Mouse (Mus musculus): ENCODE measurements at regions not wholly inside any gene's neighbourhood (a gene's known extent, or its start where the extent isn't known, plus 50 kb on each side); places are given as distances from the start of the nearest gene placed in this dataset.
A peak's percentile ranks its signal among the peaks of the same experiment; 100 is the strongest.

DNA sequence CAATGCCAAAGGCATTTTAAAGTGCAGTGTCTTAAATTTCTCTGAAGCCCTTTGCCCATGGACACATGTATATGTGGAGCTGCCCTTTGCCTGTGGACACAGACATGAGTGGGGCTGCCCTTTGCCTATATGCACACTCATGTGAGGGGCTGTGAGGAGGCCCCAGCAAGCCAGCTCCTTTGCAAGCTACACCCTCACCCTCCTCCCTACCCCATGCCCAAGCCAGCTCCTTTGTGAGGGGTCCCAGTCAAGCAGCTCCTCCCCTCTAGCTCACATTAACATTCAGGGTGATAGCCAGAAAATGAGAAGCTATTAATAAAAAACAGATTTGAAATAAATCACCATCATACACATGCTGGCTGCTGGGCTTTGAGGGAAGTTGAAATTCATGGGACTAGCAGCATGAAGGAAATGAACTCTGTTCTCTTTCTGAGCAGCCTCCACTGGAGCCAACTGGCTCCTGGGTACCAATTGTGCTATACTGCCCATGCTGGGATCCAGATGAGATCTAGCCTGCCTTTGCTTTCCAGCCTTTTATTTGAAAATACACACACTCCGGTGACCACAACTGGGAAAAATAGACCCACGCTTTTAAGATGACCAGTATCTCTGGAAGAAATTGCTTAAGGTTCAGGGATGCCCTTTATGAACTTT, 151.4 kb downstream of the Abcc12 start:
- Histone ChIP-seq H3K27me3 (replicated peaks; ENCODE audit: control insufficient read depth, insufficient read depth, low read length) (no peaks in the 10 kb centered on the region), H3K4me2 (ENCODE audit: low read length) (no peak overlapping the region), H3K9ac (ENCODE audit: low read length) (no peak overlapping the region), H3K36me3 (ENCODE audit: control insufficient read depth, insufficient read depth, low read length) (no peaks in the 10 kb centered on the region), H3K27ac (ENCODE audit: low read depth, low read length) (no peak overlapping the region), H3K4me1 (ENCODE audit: control insufficient read depth, insufficient read depth, low read length) (no peaks in the 10 kb centered on the region), H3K9me3 (replicated peaks; ENCODE audit: control insufficient read depth, low read length) (no peaks in the 10 kb centered on the region), H3K4me3 (ENCODE audit: low read depth, low read length) (no peak overlapping the region)
- ATAC-seq (no peak), DNase-seq (ENCODE audit: low spot score) (no peak)
- WGBS: 96% methylated on average over 2 of the region's 2 CpGs

DNA sequence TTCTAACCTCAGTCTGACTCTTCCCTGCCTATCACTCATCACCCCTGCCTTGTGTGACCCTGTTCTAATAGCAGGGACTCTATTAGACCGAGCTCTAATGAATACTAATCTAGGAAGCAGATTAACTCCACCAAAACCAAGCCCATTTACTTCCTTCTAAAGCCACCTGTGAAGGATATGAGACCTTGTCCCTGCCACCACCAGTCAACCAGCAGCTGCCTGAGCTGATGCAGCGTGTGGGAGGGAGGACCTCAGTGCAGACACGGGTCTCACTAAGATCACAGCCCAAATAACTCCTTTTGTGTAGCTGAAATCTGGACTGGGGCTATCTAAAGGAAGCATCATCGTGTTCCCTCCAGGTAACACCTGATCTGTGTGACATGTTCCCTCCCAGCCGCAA, 152.4 kb downstream of the Abcc12 start:
- no peak for ATAC-seq
- DNase-seq (ENCODE audit: low spot score): no peak
- no peaks in the 10 kb centered on the region for H3K4me1 ChIP-seq (ENCODE audit: control insufficient read depth, insufficient read depth, low read length)
- WGBS: 44% methylated on average over 5 of the region's 5 CpGs
- no peaks in the 10 kb centered on the region for H3K9me3 ChIP-seq (replicated peaks; ENCODE audit: control insufficient read depth, low read length)
- no peak overlapping the region for H3K4me3 ChIP-seq (ENCODE audit: low read depth, low read length)
- no peak overlapping the region for H3K27ac ChIP-seq (ENCODE audit: low read depth, low read length)
- no peak overlapping the region for H3K9ac ChIP-seq (ENCODE audit: low read length)
- no peaks in the 10 kb centered on the region for H3K36me3 ChIP-seq (ENCODE audit: control insufficient read depth, insufficient read depth, low read length)
- no peaks in the 10 kb centered on the region for H3K27me3 ChIP-seq (replicated peaks; ENCODE audit: control insufficient read depth, insufficient read depth, low read length)
- no peak overlapping the region for H3K4me2 ChIP-seq (ENCODE audit: low read length)

DNA sequence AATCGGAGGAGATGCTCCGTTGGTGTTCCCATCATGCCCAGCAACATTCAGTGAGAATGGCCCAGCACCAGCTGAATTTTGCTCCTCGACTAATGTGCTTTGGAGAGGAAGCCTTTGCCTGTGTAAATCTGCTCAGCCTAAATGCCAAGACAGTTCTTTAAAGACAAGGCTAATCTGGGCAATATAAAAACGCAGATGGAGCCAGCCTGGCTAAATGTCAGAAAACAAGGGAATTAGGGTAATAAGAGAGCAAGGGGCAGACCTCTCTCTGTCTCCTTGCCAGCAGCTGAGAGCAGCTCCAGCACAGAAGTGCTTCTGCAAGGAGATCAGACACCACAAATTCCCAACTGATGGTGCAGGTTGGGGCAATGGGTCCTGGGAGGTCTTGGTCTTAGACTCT, 154.4 kb downstream of the Abcc12 start:
- Histone ChIP-seq H3K36me3 (ENCODE audit: control insufficient read depth, insufficient read depth, low read length) (no peaks in the 10 kb centered on the region), H3K9me3 (replicated peaks; ENCODE audit: control insufficient read depth, low read length) (no peaks in the 10 kb centered on the region), H3K4me2 (ENCODE audit: low read length) (no peak overlapping the region), H3K27me3 (replicated peaks; ENCODE audit: control insufficient read depth, insufficient read depth, low read length) (no peaks in the 10 kb centered on the region), H3K27ac (ENCODE audit: low read depth, low read length) (no peak overlapping the region), H3K4me3 (ENCODE audit: low read depth, low read length) (no peak overlapping the region), H3K9ac (ENCODE audit: low read length) (no peak overlapping the region), H3K4me1 (ENCODE audit: control insufficient read depth, insufficient read depth, low read length) (no peaks in the 10 kb centered on the region)
- DNase-seq (ENCODE audit: low spot score) (no peak), ATAC-seq (no peak)
- WGBS: 72% methylated on average over 4 of the region's 4 CpGs

DNA sequence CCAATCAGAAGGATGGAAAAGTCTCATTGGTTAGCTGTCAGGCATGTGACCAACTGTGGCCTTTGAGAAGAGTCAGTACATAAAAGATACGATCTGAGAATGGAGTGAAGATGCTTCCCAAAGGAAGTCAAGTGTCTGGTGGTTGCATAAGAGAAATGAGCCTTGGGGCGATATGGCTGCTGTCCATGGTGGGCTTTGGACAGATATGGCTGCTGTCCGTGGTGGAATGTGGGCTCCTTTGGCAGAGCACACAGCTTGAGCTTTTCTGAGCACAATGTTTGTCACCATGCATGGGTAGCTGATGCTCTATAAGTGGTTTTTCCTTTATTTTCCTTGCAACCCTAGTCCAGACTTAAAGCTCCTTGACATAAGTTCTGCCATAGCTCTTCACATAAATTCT, 155.1 kb downstream of the Abcc12 start:
- 94% methylated on average over 3 of the region's 3 CpGs for WGBS
- no peaks in the 10 kb centered on the region for H3K27me3 ChIP-seq (replicated peaks; ENCODE audit: control insufficient read depth, insufficient read depth, low read length)
- no peak overlapping the region for H3K27ac ChIP-seq (ENCODE audit: low read depth, low read length)
- no peaks in the 10 kb centered on the region for H3K36me3 ChIP-seq (ENCODE audit: control insufficient read depth, insufficient read depth, low read length)
- H3K4me3 ChIP-seq (ENCODE audit: low read depth, low read length): no peak overlapping the region
- no peak overlapping the region for H3K9ac ChIP-seq (ENCODE audit: low read length)
- no peaks in the 10 kb centered on the region for H3K9me3 ChIP-seq (replicated peaks; ENCODE audit: control insufficient read depth, low read length)
- H3K4me2 ChIP-seq (ENCODE audit: low read length): no peak overlapping the region
- ATAC-seq: no peak
- DNase-seq (ENCODE audit: low spot score): no peak
- H3K4me1 ChIP-seq (ENCODE audit: control insufficient read depth, insufficient read depth, low read length): no peaks in the 10 kb centered on the region

DNA sequence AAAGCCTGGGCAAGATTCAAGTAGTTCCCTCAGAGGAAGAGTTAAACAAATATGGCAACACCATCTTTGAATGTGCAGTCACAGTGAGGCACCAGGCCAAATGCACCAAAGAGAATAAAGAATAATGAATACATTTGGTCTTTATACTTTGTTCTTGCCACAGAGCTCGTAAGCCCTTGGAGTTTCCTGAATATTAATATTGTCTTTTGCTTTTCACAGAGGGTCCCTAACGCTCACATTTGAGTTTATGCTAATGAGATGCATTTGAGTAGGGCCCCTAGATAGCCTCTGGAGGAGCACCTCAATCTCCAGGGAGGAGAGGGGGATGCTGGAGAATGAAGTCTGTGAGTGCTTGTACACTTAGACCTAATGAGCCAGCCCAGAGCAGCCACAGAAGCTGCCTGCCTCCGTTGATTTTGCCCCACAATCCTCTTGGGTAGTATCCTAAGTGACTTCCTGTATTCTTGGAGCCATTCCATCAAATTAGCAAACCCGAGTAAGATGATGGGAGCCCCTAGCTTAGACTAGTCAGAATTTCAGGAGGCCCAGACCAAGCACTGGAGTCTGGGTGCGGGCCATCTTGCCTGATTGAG, 161.3 kb downstream of the Abcc12 start:
- H3K36me3 ChIP-seq (ENCODE audit: control insufficient read depth, insufficient read depth, low read length): no peaks in the 10 kb centered on the region
- WGBS: 49% methylated on average over 5 of the region's 5 CpGs
- no peak overlapping the region for H3K9ac ChIP-seq (ENCODE audit: low read length)
- no peaks in the 10 kb centered on the region for H3K9me3 ChIP-seq (replicated peaks; ENCODE audit: control insufficient read depth, low read length)
- peak; percentile 60 for DNase-seq (ENCODE audit: low spot score)
- no peak overlapping the region for H3K4me2 ChIP-seq (ENCODE audit: low read length)
- H3K27ac ChIP-seq (ENCODE audit: low read depth, low read length): peak overlapping the region; percentile 17; the same call in 1 of the 2 replicates
- ATAC-seq: peak; percentile 54; the same call in 1 of the 2 replicates
- no peak overlapping the region for H3K4me3 ChIP-seq (ENCODE audit: low read depth, low read length)
- H3K4me1 ChIP-seq (ENCODE audit: control insufficient read depth, insufficient read depth, low read length): 0 out of 2 replicates have a peak, but pooled peaks cover 3% of the 10 kb centered on the region
- H3K27me3 ChIP-seq (replicated peaks; ENCODE audit: control insufficient read depth, insufficient read depth, low read length): no peaks in the 10 kb centered on the region

DNA sequence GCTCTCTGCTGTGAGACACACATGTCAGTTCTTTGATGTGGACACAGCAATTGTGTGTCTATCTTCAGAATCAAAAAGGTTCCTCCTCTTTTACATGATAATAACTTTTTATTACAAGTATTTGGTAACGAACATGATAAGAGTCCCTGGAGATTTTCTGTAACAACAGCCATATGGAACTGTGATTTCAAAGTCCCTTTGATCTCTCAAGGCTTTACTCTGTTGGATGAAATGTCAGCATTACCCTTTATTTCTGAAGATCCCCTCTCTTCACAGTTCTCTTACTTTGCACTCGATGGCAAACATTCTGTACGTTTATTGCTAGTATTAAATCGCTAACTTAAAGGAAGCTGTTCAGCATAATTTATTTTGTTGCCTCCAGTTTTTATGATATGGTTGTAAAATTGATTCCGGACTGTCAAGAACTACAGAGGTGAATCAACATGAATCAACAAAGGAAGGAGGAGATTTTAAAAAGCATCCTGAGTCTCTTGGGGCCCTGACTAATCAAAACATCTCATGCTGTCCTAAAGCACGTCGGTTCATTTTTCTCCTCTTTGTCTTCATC, 162.0 kb downstream of the Abcc12 start:
- Histone ChIP-seq H3K4me2 (ENCODE audit: low read length) (no peak overlapping the region), H3K9me3 (replicated peaks; ENCODE audit: control insufficient read depth, low read length) (no peaks in the 10 kb centered on the region), H3K27ac (ENCODE audit: low read depth, low read length) (no peak overlapping the region), H3K9ac (ENCODE audit: low read length) (no peak overlapping the region), H3K4me3 (ENCODE audit: low read depth, low read length) (no peak overlapping the region), H3K4me1 (ENCODE audit: control insufficient read depth, insufficient read depth, low read length) (0 out of 2 replicates have a peak, but pooled peaks cover 3% of the 10 kb centered on the region), H3K27me3 (replicated peaks; ENCODE audit: control insufficient read depth, insufficient read depth, low read length) (no peaks in the 10 kb centered on the region), H3K36me3 (ENCODE audit: control insufficient read depth, insufficient read depth, low read length) (no peaks in the 10 kb centered on the region)
- peak; percentile 54 for DNase-seq (ENCODE audit: low spot score)
- WGBS: 52% methylated on average over 7 of the region's 7 CpGs
- ATAC-seq: no peak

DNA sequence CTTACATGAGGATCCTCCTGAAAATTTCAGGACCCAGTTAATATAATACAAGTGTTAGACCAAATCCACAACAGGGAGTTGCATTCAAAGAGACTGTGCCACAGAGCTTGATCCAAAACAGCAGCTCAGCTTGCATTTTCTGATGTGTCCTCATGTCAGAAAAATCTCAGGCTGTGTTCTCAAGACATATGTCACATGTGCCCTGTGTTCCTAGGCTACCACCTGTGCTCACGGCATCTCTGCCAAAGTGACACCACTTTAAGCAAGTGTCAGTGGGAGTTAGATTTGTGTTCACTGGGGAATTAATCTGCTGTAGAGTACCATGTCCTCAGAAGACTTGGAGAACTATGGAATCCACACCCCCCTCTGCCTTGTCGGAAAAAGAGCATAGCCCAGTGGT, 165.3 kb downstream of the Abcc12 start:
- H3K9ac ChIP-seq (ENCODE audit: low read length): no peak overlapping the region
- no peak overlapping the region for H3K4me2 ChIP-seq (ENCODE audit: low read length)
- ATAC-seq (no peak), DNase-seq (ENCODE audit: low spot score) (no peak)
- H3K27ac ChIP-seq (ENCODE audit: low read depth, low read length): no peak overlapping the region
- no peaks in the 10 kb centered on the region for H3K36me3 ChIP-seq (ENCODE audit: control insufficient read depth, insufficient read depth, low read length)
- H3K4me1 ChIP-seq (ENCODE audit: control insufficient read depth, insufficient read depth, low read length): 0 out of 2 replicates have a peak, but pooled peaks cover 3% of the 10 kb centered on the region
- H3K27me3 ChIP-seq (replicated peaks; ENCODE audit: control insufficient read depth, insufficient read depth, low read length): no peaks in the 10 kb centered on the region
- H3K4me3 ChIP-seq (ENCODE audit: low read depth, low read length): no peak overlapping the region
- WGBS: 81% methylated on average over 2 of the region's 2 CpGs
- no peaks in the 10 kb centered on the region for H3K9me3 ChIP-seq (replicated peaks; ENCODE audit: control insufficient read depth, low read length)

DNA sequence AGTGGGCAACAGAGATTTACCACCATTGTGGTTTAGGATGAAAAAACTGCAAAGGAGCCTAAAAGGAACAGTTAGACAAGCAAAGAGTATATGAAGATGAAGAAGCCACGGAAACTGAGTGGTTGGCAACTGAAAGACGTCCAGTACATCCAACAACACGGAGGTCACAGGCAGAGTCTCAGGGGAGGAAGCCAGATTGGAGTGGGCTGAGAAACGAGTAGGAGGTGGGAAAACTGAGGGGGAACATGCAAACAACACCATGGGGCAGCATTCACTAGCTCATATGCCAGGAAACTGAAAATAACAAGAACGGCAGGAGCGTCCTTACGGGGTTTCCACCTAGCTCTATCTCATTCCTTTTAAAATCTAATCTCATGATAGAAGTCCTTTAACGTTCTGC, 169.3 kb downstream of the Abcc12 start:
- Histone ChIP-seq H3K4me2 (ENCODE audit: low read length) (no peak overlapping the region), H3K36me3 (ENCODE audit: control insufficient read depth, insufficient read depth, low read length) (no peaks in the 10 kb centered on the region), H3K27me3 (replicated peaks; ENCODE audit: control insufficient read depth, insufficient read depth, low read length) (no peaks in the 10 kb centered on the region), H3K9ac (ENCODE audit: low read length) (no peak overlapping the region), H3K4me3 (ENCODE audit: low read depth, low read length) (no peak overlapping the region), H3K4me1 (ENCODE audit: control insufficient read depth, insufficient read depth, low read length) (no peaks in the 10 kb centered on the region), H3K9me3 (replicated peaks; ENCODE audit: control insufficient read depth, low read length) (no peaks in the 10 kb centered on the region), H3K27ac (ENCODE audit: low read depth, low read length) (no peak overlapping the region)
- ATAC-seq (no peak), DNase-seq (ENCODE audit: low spot score) (no peak)
- 84% methylated on average over 8 of the region's 8 CpGs for WGBS

DNA sequence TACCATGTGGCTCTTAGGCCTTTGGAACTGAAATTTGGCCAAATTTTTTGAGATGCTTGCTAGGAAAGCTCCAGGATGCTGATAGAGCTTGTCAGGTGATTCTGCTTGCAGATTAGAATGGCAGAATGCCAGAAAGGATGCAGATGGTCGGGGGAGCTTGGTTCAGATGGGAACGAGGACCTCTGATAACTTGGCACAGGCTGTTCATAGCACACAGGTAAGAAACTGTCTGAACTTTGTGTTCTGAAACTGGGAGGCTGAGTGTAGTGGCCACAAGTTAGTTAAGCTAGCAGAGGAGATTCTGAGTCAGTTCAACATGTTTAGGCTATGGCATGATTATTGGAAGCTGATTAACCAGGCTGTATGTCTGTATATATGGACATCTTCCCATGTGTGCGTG, 174.3 kb downstream of the Abcc12 start:
- H3K4me1 ChIP-seq (ENCODE audit: control insufficient read depth, insufficient read depth, low read length): peaks cover 5% of the 10 kb centered on the region; the same call in 1 of the 2 replicates
- 52% methylated on average over 3 of the region's 3 CpGs for WGBS
- no peaks in the 10 kb centered on the region for H3K36me3 ChIP-seq (ENCODE audit: control insufficient read depth, insufficient read depth, low read length)
- H3K4me2 ChIP-seq (ENCODE audit: low read length): no peak overlapping the region
- H3K9ac ChIP-seq (ENCODE audit: low read length): no peak overlapping the region
- H3K27me3 ChIP-seq (replicated peaks; ENCODE audit: control insufficient read depth, insufficient read depth, low read length): no peaks in the 10 kb centered on the region
- no peaks in the 10 kb centered on the region for H3K9me3 ChIP-seq (replicated peaks; ENCODE audit: control insufficient read depth, low read length)
- no peak for ATAC-seq
- no peak overlapping the region for H3K4me3 ChIP-seq (ENCODE audit: low read depth, low read length)
- no peak overlapping the region for H3K27ac ChIP-seq (ENCODE audit: low read depth, low read length)
- peak; percentile 25 for DNase-seq (ENCODE audit: low spot score)
